Mouse (Mus musculus): ENCODE measurements around the gene Dcun1d5. TPM values are rescaled to one million over a fixed set of nuclear protein-coding genes. Genes with fewer than 3 reads are reported as not detected.

The Dcun1d5 gene
- 128 and 131 TPM in 2 replicates for polyA plus RNA-seq (2014; fragmentation: Nextera tagmentation; extraction: Ambion mirVana)

- under 1% methylated on average over 62 of the region's 62 CpGs for WGBS
- Histone ChIP-seq H3K27ac (ENCODE audit: low read depth, low read length) (peak within 1 kb of the TSS; percentile 95), H3K36me3 (ENCODE audit: control insufficient read depth, insufficient read depth, low read length) (no peaks in the 10 kb centered on the region), H3K9ac (ENCODE audit: low read depth, low read length) (peak within 1 kb of the TSS; percentile 78), H3K27me3 (replicated peaks; ENCODE audit: control insufficient read depth, insufficient read depth, low read length) (no peaks in the 10 kb centered on the region), H3K4me3 (ENCODE audit: low read depth, low read length) (peak within 1 kb of the TSS; percentile 81), H3K4me1 (replicated peaks; ENCODE audit: control insufficient read depth, insufficient read depth, low read length) (peaks cover 2% of the 10 kb centered on the region; the same call in 1 of the 2 replicates), H3K9me3 (ENCODE audit: control insufficient read depth, low read length) (no peaks in the 10 kb centered on the region), H3K4me2 (peak within 1 kb of the TSS; percentile 91)
- ATAC-seq (replicated peaks; ENCODE audit: low FRiP score) (peak; percentile 98), DNase-seq (ENCODE audit: low spot score) (peak; percentile 90)
Observed at GRCm38 (mm10) chr9:7184172-7184896, at the start of gene Dcun1d5, which contains the start of gene Dync2h1. Dcun1d5 (plus strand) TSS chr9:7184520. Dync2h1 (minus strand) TSS chr9:7184446.

- no peak overlapping the region for H3K9ac ChIP-seq (ENCODE audit: low read depth, low read length)
- no peak overlapping the region for H3K4me2 ChIP-seq
- no peaks in the 10 kb centered on the region for H3K27me3 ChIP-seq (replicated peaks; ENCODE audit: control insufficient read depth, insufficient read depth, low read length)
- no peak for DNase-seq (ENCODE audit: low spot score)
- no peak for ATAC-seq (replicated peaks; ENCODE audit: low FRiP score)
- no peaks in the 10 kb centered on the region for H3K9me3 ChIP-seq (ENCODE audit: control insufficient read depth, low read length)
- H3K4me1 ChIP-seq (replicated peaks; ENCODE audit: control insufficient read depth, insufficient read depth, low read length) = no peaks in the 10 kb centered on the region
- no peak overlapping the region for H3K27ac ChIP-seq (ENCODE audit: low read depth, low read length)
- no peaks in the 10 kb centered on the region; the same call in 1 of the 2 replicates for H3K36me3 ChIP-seq (ENCODE audit: control insufficient read depth, insufficient read depth, low read length)
- H3K4me3 ChIP-seq (ENCODE audit: low read depth, low read length) = no peak overlapping the region
- 52% methylated on average over 2 of the region's 2 CpGs for WGBS
Observed at GRCm38 (mm10) chr9:7154391-7154790, 29.9 kb upstream of the Dcun1d5 start.

GRCm38 (mm10) chr9:7158605-7159004 is 25.7 kb upstream of the Dcun1d5 start:
- WGBS = 90% methylated on average over 7 of the region's 7 CpGs
- ATAC-seq (replicated peaks; ENCODE audit: low FRiP score) = no peak
- no peaks in the 10 kb centered on the region for H3K9me3 ChIP-seq (ENCODE audit: control insufficient read depth, low read length)
- H3K4me2 ChIP-seq = no peak overlapping the region
- no peak overlapping the region for H3K9ac ChIP-seq (ENCODE audit: low read depth, low read length)
- no peaks in the 10 kb centered on the region for H3K27me3 ChIP-seq (replicated peaks; ENCODE audit: control insufficient read depth, insufficient read depth, low read length)
- no peak for DNase-seq (ENCODE audit: low spot score)
- H3K4me1 ChIP-seq (replicated peaks; ENCODE audit: control insufficient read depth, insufficient read depth, low read length) = no peaks in the 10 kb centered on the region
- H3K27ac ChIP-seq (ENCODE audit: low read depth, low read length) = no peak overlapping the region
- no peak overlapping the region for H3K4me3 ChIP-seq (ENCODE audit: low read depth, low read length)
- peaks cover 2% of the 10 kb centered on the region for H3K36me3 ChIP-seq (ENCODE audit: control insufficient read depth, insufficient read depth, low read length)

GRCm38 (mm10) chr9:7159718-7160117 is 24.6 kb upstream of the Dcun1d5 start:
- Histone ChIP-seq H3K27me3 (replicated peaks; ENCODE audit: control insufficient read depth, insufficient read depth, low read length) (no peaks in the 10 kb centered on the region), H3K9me3 (ENCODE audit: control insufficient read depth, low read length) (no peaks in the 10 kb centered on the region), H3K9ac (ENCODE audit: low read depth, low read length) (no peak overlapping the region), H3K4me3 (ENCODE audit: low read depth, low read length) (no peak overlapping the region), H3K36me3 (ENCODE audit: control insufficient read depth, insufficient read depth, low read length) (peaks cover 2% of the 10 kb centered on the region), H3K4me2 (no peak overlapping the region), H3K27ac (ENCODE audit: low read depth, low read length) (no peak overlapping the region), H3K4me1 (replicated peaks; ENCODE audit: control insufficient read depth, insufficient read depth, low read length) (no peaks in the 10 kb centered on the region)
- ATAC-seq (replicated peaks; ENCODE audit: low FRiP score) = no peak
- no peak for DNase-seq (ENCODE audit: low spot score)
- 87% methylated on average over 3 of the region's 3 CpGs for WGBS

- H3K4me3 ChIP-seq (ENCODE audit: low read depth, low read length) = no peak overlapping the region
- peaks cover 2% of the 10 kb centered on the region for H3K36me3 ChIP-seq (ENCODE audit: control insufficient read depth, insufficient read depth, low read length)
- no peaks in the 10 kb centered on the region for H3K9me3 ChIP-seq (ENCODE audit: control insufficient read depth, low read length)
- no peak for DNase-seq (ENCODE audit: low spot score)
- H3K9ac ChIP-seq (ENCODE audit: low read depth, low read length) = no peak overlapping the region
- H3K4me2 ChIP-seq = no peak overlapping the region
- no peaks in the 10 kb centered on the region for H3K4me1 ChIP-seq (replicated peaks; ENCODE audit: control insufficient read depth, insufficient read depth, low read length)
- no peak overlapping the region for H3K27ac ChIP-seq (ENCODE audit: low read depth, low read length)
- ATAC-seq (replicated peaks; ENCODE audit: low FRiP score) = no peak
- WGBS = 87% methylated on average over 5 of the region's 5 CpGs
- H3K27me3 ChIP-seq (replicated peaks; ENCODE audit: control insufficient read depth, insufficient read depth, low read length) = no peaks in the 10 kb centered on the region
Observed at GRCm38 (mm10) chr9:7160688-7161087, 23.6 kb upstream of the Dcun1d5 start.

- Histone ChIP-seq H3K4me3 (ENCODE audit: low read depth, low read length) (no peak overlapping the region), H3K9me3 (ENCODE audit: control insufficient read depth, low read length) (no peaks in the 10 kb centered on the region), H3K36me3 (ENCODE audit: control insufficient read depth, insufficient read depth, low read length) (no peaks in the 10 kb centered on the region), H3K4me1 (replicated peaks; ENCODE audit: control insufficient read depth, insufficient read depth, low read length) (no peaks in the 10 kb centered on the region), H3K27ac (ENCODE audit: low read depth, low read length) (no peak overlapping the region), H3K27me3 (replicated peaks; ENCODE audit: control insufficient read depth, insufficient read depth, low read length) (no peaks in the 10 kb centered on the region), H3K4me2 (no peak overlapping the region), H3K9ac (ENCODE audit: low read depth, low read length) (no peak overlapping the region)
- 53% methylated on average over 6 of the region's 6 CpGs for WGBS
- DNase-seq (ENCODE audit: low spot score) = no peak
- peak; percentile 94 for ATAC-seq (replicated peaks; ENCODE audit: low FRiP score)
Observed at GRCm38 (mm10) chr9:7167339-7167998, 16.9 kb upstream of the Dcun1d5 start.

- no peak overlapping the region for H3K4me3 ChIP-seq (ENCODE audit: low read depth, low read length)
- no peak for ATAC-seq (replicated peaks; ENCODE audit: low FRiP score)
- H3K36me3 ChIP-seq (ENCODE audit: control insufficient read depth, insufficient read depth, low read length) = no peaks in the 10 kb centered on the region
- no peak overlapping the region for H3K27ac ChIP-seq (ENCODE audit: low read depth, low read length)
- 91% methylated on average over 1 of the region's 1 CpGs for WGBS
- H3K9me3 ChIP-seq (ENCODE audit: control insufficient read depth, low read length) = no peaks in the 10 kb centered on the region
- no peak overlapping the region for H3K4me2 ChIP-seq
- 0 out of 2 replicates have a peak, but pooled peaks cover 2% of the 10 kb centered on the region for H3K4me1 ChIP-seq (replicated peaks; ENCODE audit: control insufficient read depth, insufficient read depth, low read length)
- H3K9ac ChIP-seq (ENCODE audit: low read depth, low read length) = no peak overlapping the region
- H3K27me3 ChIP-seq (replicated peaks; ENCODE audit: control insufficient read depth, insufficient read depth, low read length) = no peaks in the 10 kb centered on the region
- DNase-seq (ENCODE audit: low spot score) = no peak
Observed at GRCm38 (mm10) chr9:7173756-7174155, 10.6 kb upstream of the Dcun1d5 start.

- Histone ChIP-seq H3K4me1 (replicated peaks; ENCODE audit: control insufficient read depth, insufficient read depth, low read length) (0 out of 2 replicates have a peak, but pooled peaks cover 2% of the 10 kb centered on the region), H3K9me3 (ENCODE audit: control insufficient read depth, low read length) (no peaks in the 10 kb centered on the region), H3K27me3 (replicated peaks; ENCODE audit: control insufficient read depth, insufficient read depth, low read length) (no peaks in the 10 kb centered on the region), H3K4me3 (ENCODE audit: low read depth, low read length) (peak overlapping the region; percentile 59), H3K27ac (ENCODE audit: low read depth, low read length) (no peak overlapping the region), H3K36me3 (ENCODE audit: control insufficient read depth, insufficient read depth, low read length) (no peaks in the 10 kb centered on the region), H3K9ac (ENCODE audit: low read depth, low read length) (peak overlapping the region; percentile 35), H3K4me2 (peak overlapping the region; percentile 72)
- 14% methylated on average over 41 of the region's 41 CpGs for WGBS
- DNase-seq (ENCODE audit: low spot score) = peak; percentile 71
- ATAC-seq (replicated peaks; ENCODE audit: low FRiP score) = peak; percentile 98
Observed at GRCm38 (mm10) chr9:7176618-7177610, 7.4 kb upstream of the Dcun1d5 start.
